Comparison of ENCODE assay signal across 18 mouse cellular contexts in the genomic region with DNA sequence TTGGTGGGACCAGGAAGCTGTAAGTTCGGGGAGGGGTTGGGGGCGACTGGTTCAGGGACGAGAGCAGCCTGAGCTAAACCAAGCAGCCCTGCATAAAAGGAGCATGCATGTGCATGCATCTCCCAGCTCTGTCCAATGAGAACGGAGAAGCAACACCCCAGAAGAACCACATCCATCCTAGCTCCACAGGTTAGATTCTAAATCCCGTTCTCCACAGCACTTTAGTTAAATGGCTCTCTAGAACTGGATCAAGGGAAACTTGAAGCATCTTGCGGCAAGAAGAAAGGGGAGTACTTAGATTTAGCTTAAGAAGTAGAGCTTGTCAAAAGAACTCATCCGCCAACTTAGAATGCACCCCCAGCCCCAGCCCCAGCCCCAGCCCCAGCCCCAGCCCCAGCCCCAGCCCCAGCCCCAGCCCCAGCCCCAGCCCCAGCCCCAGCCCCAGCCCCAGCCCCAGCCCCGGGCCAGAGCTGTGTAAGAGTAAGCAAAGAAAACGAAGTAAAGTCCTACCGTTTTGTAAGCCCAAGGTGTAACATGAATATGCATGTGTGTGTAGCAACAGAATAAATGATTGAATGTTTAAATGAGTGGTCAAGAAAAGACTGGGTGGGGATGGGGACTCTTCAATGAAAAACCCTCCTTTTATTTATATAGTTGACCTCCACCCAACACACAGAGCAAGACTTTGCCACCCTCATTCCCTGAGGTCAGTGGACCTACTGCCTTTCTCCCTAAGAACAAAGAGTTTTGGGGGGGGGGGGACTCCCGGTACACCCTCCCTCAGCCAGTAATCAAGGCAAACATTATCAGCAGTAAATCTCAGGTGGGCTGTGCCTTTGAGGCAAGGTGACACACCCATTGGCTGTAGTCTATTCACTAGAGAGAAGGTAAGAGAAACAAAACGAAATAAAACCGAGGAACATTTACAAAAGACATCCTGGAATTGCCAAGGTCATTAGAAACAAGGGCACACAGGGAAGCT.
"Had no signal": no experiment of that assay in that cellular context is flagged by ENCODE, and none has a peak within 500 bp of the region (broad histone marks: within the 10 kb centered on the region; RNA-seq: fewer than 3 reads in every experiment).

No protein-coding gene starts in this region.

- H3K27ac ChIP-seq: limb, embryonic 12.5 days; liver, embryonic 13.5 days; macrophage; midbrain, embryonic 12.5 days; neural tube, embryonic 13.5 days; stomach, embryonic 15.5 days had no signal

- H3K4me2 ChIP-seq: limb, embryonic 12.5 days; liver, embryonic 13.5 days; lung, embryonic 15.5 days; midbrain, embryonic 12.5 days; neural tube, embryonic 13.5 days; stomach, embryonic 15.5 days had no signal

- H3K4me3 ChIP-seq: layer of hippocampus, adult 2 months; limb, embryonic 12.5 days; liver, embryonic 13.5 days; lung, embryonic 15.5 days; midbrain, embryonic 12.5 days; neural tube, embryonic 13.5 days; stomach, embryonic 15.5 days had no signal

- H3K9me3 ChIP-seq: limb, embryonic 12.5 days; liver, embryonic 13.5 days; lung, embryonic 15.5 days; midbrain, embryonic 12.5 days; neural tube, embryonic 13.5 days; stomach, embryonic 15.5 days had no signal

- DNase-seq: kidney, postnatal 10 days; kidney, postnatal 4 days; liver; liver, embryonic 13.5 days; liver, postnatal 0 days; lung, postnatal 14 days; retina, postnatal 1 day; right cerebral cortex, postnatal 4 days; thymus, adult 2 months; thymus, postnatal 25 days had no signal

- H3K4me1 ChIP-seq: limb, embryonic 12.5 days; neural tube, embryonic 13.5 days; stomach, embryonic 15.5 days had no signal

- H3K36me3 ChIP-seq: limb, embryonic 12.5 days; liver, embryonic 13.5 days; lung, embryonic 15.5 days; midbrain, embryonic 12.5 days; neural tube, embryonic 13.5 days; stomach, embryonic 15.5 days had no signal

- H3K9ac ChIP-seq: limb, embryonic 12.5 days; liver, embryonic 13.5 days; liver, postnatal 0 days; lung, embryonic 15.5 days; midbrain, embryonic 12.5 days; neural tube, embryonic 13.5 days; stomach, embryonic 15.5 days had no signal

- ATAC-seq: liver, postnatal 0 days; midbrain, embryonic 16.5 days had no signal

- H3K27me3 ChIP-seq: limb, embryonic 12.5 days; liver, embryonic 13.5 days; lung, embryonic 15.5 days; midbrain, embryonic 12.5 days; neural tube, embryonic 13.5 days; stomach, embryonic 15.5 days had no signal
